Mouse (Mus musculus) stomach, adult 2 months (tissue): ENCODE measurements around the gene Gm28079. TPM values are rescaled to one million over a fixed set of nuclear protein-coding genes. Genes with fewer than 3 reads are reported as not detected.

Source experiments
- polyA plus RNA-seq: library from polyadenylated mRNA; depleted of rRNA; stranded (reverse); fragments of >200 nt; gene quantifications from 2 replicates; pipeline ENCODE4 v1.2.3, GENCODE M21; 2012; rRNA removed

Gm28079 gene
- polyA plus RNA-seq: not detected in 2 replicates

DNA sequence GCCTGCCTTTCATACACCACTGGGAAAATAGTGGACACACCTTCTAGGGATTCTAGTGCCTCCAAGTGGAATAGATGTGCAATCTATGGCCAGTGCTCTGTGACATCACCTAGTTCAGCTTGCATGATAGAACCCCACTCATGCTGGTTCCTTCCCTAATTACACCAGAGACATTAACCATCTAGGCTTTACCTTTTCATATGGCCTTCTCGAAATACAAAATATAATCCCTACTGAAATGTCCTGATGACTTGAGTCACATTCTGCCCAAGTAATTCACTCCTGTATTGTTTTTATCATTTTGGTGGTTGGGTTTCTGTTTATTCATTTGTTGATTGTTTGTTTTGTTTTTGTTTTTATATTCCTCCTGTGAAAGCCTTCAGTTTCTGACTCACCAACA is at the start of gene Gm28079:
TSS of gene Gm28079 (minus strand) at position 101 of the 400 bp plus-strand sequence.

